Mouse (Mus musculus) adrenal gland, postnatal 4 days (tissue): Measurements from ENCODE around the gene Tmem199. TPM values are rescaled to one million over a fixed set of nuclear protein-coding genes. Genes with fewer than 3 reads are reported as not detected.
A peak's percentile ranks its signal among the peaks of the same experiment; 100 is the strongest.

ENCODE experiments used
- DNase-seq, 2 experiments: peaks; one replicate each; pipeline ENCODE4 v3.0.0; 2021 to 2022; ENCODE audit warnings: low spot score in 2 of 2, mixed read lengths in 2 of 2
- total RNA-seq, 2 experiments: library from RNA; stranded (reverse); gene quantifications; 2 replicates each; pipeline ENCODE4 v1.2.3; 2021

Tmem199 gene
- total RNA-seq, 2 experiments from 2014 or later: 30.1 to 31.1 TPM

DNA sequence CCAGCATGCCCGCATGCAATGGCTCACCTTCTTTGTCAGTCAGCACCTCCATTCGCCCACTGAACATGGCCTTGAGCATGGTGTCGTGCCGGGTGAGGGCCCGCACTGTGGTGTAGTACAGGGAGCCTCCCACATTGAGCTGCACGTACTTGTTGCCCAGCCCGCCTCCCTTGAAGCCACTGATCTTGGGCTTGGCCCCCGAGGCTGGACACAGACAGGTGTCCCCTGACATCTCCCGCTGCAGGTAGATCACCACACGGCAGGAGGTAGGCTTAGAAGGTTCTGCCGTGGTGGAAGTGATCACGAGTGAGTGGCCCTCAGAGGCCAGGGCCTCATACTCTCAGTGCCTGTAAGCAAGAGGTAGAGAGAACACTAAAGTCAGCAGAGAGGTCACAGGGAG lies 18.0 kb upstream of the Tmem199 start:
- no peak for DNase-seq

GRCm38 (mm10) chr11:78528714-78529113 lies 16.7 kb upstream of the Tmem199 start:
- no peak for DNase-seq

GRCm38 (mm10) chr11:78524838-78525237 lies 12.9 kb upstream of the Tmem199 start:
- no peak for DNase-seq

DNA sequence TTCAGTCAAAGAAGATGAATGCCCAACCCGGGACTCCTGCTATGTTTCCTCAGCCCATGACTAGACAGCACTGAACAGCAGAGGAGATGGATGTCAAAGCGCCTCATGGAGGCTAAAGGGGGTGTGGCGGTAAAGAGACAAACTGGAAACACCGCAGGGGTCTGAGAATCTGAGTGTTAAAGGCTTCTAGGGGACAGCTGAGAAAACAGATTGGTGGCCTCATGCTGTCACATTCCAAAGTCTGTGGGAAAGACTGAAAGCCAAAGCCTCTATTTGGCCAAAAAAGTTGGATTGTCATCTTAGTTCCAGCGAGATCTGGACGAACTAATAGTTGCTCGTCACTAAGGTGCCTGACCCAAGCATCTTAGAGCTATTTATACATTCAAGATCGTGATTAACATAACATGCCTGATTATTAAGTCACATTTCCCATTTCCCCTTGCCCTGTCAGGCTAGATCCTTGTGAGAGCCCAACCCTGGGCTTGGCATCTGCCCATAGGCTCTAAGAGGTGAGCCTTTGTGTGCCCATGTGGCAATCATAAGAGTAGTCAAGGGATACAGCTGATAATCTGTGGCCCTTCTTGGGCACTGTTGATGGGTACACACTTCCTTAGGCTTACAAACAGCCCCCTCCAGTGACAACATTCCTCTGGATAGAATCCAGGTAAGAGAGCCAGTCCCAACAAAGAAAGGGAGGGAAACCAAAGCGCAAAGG lies 11.4 kb upstream of the Tmem199 start:
- no peak for DNase-seq

- no peak for DNase-seq
Measured at GRCm38 (mm10) chr11:78522481-78522997, 10.6 kb upstream of the Tmem199 start.

- DNase-seq: no peak
Measured at GRCm38 (mm10) chr11:78521880-78522279, 9.9 kb upstream of the Tmem199 start.

DNA sequence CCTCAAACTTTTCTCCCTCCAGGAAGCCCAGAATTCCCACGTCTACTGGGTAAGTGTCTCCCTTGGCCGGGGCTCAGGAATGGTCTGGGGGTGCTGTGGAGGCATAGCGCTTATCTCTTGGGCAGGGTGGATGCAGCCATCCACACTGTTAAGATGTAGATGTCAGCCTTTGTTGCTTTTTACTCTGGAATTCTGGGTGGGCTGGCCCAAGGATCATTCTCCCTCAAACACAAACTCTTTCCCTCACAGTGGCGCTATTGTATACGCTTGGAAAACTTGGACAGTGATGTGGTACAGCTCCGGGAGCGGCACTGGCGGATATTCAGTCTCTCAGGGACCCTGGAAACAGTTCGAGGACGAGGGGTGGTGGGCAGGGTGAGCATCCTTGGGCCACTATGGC lies 7.0 kb upstream of the Tmem199 start:
- DNase-seq: no peak

DNA sequence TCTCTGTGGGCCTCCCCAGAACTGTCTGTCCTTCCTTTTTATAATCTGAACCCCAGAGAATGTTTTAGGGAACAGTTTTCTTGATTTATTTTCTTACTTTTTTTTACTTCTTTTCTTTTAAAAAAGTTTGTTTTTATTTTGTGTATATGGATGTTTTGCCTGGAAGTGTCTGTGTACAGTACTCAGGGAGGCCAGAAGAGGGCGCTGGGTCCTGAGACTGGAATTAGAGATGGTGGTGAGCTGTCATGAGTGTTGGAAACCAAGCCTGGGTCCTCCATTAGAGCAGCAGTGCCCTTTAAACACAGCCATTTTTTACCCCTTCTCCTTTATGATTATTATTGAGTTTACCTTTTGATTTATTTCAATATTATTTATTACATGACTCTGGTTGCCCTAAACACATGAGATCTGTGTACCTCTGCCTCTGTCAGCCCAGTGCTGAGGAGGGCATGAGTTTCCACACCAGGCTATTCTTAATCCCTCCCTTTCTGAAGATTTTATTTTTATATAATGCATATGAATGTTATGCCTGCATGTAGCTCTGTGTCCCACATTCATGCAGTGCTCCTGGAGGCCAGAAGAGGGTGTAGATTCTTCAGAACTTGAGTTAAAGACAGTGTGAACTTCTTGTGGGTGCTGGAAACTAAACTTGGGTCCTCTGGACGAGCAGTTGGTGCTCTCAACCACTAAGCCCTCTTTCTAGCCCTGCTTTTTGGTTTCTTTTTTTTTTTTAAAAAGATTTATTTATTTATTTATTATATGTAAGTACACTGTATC lies 3.8 kb upstream of the Tmem199 start:
- no peak for DNase-seq

DNA sequence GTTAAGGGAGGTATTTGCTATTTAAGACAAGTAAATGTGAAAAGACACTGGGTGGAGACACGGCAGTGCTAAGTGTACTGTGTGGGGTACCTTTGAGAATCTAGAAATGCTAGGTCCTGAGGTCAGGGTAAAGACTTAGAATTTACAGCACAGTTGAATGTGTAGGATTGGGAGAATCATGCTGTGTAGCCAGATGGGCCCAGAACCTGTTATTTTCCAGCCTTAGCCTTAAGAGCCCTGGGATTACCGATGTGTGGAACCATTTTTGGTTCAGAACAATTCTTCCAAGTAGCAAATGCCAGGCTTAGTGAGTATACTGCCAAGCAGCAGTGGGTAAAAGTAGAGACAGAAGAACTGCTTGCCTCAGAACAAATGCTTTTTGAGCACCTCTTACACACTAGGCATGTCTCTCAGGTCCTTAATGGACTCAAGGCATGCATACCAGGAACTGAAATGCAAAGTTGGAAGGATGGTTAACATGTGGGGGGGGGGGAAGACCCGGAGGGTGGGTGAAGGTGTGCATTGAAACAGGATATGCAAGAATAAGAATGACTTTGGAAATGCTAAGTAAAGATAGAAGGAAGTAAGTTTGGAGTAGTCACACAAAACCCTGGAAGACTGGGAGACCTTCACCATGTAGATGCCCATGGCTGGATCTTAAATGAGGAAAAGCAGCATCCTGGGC lies 1.3 kb upstream of the Tmem199 start:
- DNase-seq: no peak

DNA sequence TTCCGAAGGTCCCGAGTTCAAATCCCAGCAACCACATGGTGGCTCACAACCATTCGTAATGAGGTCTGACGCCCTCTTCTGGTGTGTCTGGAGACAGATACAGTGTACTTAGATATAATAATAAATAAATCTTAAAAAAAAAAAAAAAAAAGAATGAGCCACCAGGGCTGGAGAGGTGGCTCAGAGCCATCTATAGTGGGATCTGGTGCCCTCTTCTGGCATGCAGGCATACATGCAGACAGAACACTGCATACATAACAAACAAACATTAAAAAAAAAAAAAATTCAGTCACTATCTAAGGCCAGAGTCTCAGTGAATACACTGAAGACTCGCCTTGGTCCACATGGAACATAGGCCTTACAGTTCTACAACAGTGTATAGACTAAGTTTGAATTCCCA lies 2.8 kb downstream of the Tmem199 start:
- no peak for DNase-seq

DNA sequence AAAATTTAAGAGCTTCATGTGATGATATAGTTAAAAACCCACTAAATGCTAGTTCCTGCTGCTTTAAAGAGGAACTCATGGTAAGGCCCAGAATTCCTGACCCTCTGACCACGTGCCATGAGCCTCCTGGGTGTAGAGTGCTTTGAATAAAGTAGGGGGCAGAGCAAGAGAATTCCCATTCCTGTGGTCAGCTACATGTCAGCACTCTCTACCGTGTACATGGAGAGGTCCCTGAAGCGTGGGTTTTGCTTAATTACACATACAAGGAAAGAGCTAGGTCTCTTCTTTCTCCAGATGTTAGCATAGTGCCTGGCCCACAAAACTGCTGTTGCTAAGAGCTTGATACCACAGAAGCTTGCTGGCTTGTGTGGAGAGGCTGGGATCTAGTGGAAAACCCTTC lies 6.5 kb downstream of the Tmem199 start:
- no peak for DNase-seq

DNA sequence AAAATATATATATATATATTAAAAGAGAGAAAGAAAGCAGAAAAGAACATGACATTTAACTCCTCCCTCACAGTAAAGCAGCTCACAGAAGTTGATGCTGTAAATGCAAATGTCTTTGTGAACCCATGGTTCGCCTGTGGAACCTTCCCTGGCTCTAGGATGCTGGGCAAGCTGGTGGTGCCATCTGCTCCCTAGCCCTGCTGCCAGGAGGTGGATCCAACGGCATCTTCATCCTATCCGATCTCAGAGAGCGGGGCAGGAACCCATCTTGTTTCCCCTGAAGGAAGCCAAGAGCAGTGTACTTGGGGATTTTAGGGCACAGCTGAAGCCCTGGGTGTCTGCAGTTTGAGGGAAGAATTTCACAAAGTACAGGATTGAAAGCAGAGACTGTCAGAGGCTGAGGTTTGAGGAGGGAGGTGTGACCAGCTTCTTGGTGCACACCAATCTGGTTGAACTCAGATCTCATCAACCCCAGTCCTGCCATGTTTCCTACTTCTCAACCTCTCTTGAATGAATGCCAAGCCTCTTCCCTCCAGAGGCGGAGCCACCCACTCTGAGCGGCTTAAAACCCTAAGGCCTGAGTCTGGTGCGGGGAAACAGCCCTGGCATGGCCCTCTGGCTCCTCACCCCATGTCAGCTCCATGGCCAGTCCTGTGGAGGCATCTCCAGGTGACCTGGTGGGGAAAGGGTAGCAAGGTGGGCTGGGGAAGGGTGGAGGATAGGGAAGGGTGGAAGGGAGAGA lies 8.9 kb downstream of the Tmem199 start, which contains the start of gene Sebox:
Gene Sebox (plus strand): TSS at position 539 of the 742 bp plus-strand sequence.
- DNase-seq: no peak

DNA sequence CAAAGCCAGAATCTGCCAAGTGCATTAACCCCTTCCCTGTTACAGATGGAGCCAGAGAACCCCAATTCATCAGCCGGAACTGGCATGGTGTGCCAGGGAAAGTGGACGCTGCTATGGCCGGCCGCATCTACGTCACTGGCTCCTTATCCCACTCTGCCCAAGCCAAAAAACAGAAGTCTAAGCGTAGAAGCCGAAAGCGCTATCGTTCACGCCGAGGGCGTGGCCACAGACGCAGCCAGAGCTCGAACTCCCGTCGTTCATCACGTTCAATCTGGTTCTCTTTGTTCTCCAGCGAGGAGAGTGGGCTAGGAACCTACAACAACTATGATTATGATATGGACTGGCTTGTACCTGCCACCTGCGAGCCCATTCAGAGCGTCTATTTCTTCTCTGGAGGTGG lies 10.4 kb downstream of the Tmem199 start:
- no peak for DNase-seq

- no peak for DNase-seq
Measured at GRCm38 (mm10) chr11:78500623-78501202, 11.3 kb downstream of the Tmem199 start.

DNA sequence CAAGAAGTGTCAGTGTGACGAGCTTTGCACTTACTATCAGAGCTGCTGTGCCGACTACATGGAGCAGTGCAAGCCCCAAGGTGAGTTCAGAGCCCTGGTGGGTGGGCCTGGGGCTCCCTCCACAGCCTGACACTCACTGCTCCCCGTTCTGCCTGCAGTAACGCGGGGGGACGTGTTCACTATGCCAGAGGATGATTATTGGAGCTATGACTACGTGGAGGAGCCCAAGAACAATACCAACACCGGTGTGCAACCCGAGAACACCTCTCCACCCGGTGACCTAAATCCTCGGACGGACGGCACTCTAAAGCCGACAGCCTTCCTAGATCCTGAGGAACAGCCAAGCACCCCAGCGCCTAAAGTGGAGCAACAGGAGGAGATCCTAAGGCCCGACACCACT lies 12.4 kb downstream of the Tmem199 start:
- DNase-seq: no peak

GRCm38 (mm10) chr11:78499004-78499403 lies 13.0 kb downstream of the Tmem199 start, which contains the start of gene Vtn:
TSS of gene Vtn (plus strand) at chr11:78499091.
- no peak for DNase-seq

DNA sequence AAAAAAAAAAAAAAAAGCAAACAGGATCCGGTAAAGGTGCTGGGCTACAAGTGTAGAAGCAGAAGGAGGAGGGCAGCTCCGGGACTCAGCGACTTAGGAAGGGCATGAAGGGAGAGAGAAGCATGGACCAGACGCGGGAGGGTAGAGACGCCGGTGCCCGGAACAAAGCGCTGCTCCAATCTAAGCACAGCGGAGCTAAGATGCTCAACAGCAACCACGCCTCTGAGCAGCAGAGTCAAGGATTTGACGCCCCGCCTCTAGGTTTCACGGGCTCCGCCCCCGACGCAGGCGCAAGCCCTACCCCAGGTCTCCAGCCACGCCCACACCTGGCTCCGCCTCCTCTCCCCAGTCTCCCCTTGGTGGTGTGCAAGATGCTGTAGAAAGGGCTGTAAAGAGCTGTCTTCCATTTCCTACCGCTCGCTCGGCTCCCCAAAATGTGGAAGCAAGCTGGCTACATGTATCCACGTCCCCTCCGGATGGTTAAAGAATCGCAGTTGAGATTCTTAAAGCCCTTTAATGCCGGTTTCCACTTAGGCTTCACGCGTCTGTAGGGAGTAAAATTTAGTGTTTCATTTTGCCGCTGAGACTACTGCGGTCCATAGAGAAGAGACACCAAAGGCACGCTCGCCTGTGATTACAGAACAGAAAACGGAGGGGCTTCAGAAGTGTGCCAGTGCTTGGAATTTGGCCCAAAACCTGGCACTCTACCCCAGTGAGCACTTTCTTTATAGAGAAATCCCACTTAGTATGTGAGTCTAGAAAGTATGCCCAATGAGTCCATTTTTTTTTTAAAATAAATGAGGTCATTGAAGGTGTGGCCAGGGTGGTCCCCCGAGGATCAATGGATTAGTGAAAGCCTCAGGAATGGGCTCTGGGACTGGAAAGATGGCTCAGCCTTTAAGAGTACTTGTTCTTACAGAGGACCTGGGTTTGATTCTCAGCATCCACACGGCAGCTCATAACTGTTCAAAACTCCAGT lies 14.1 kb downstream of the Tmem199 start, which contains the start of gene Sarm1:
Gene Sarm1 (minus strand): TSS at position 211 of the 979 bp plus-strand sequence.
- peak; percentile 70 to 76 for DNase-seq

DNA sequence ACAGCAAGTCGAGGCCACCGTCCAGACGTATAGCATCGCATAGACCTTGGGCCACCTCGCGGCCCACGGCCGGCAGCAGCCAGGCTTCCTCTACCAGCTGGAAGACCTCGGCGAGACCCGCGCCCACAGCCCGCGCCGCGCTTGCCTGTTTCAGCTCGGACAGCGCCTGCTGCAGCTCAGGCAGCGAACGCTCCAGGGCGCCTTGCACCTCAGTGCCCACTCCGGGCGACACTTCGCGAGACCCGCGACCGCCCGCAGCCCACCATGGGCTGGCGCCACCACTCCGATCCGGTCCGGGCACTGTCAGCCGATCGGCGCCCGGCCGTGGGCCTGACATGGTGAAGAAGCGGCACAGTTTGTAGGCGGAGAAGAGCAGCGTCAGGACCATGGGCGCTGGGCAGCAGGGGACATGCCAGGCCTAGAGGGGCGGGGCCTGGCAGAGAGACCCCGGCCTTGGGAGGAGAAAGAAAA lies 14.9 kb downstream of the Tmem199 start:
- DNase-seq: no peak

DNA sequence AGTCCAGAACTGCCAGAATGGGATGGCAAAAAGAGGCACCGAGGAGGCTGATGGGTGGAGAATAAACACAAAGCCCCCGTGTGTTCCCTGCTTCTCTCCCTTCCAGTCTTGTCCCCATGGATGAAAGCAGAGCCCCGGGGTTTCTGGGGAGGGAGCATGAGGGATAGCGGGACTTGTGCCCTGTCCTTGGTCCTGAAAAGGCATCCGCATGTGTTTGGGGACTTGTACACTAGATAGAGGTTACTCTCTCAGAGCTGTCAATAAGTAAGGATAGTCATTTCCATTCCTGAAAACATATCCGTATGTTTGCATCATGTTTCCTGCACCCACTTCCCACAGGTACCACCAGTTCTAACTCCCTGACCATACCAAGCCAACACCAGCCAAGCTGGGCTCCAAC lies 16.1 kb downstream of the Tmem199 start:
- DNase-seq: no peak
